Mouse (Mus musculus): ENCODE results near the gene Txn1. TPM values are rescaled to one million over a fixed set of nuclear protein-coding genes. Genes with fewer than 3 reads are reported as not detected.

Txn1 gene
- total and polyA plus RNA-seq, 3 experiments: 366 to 395 TPM; not detected in 1

DNA sequence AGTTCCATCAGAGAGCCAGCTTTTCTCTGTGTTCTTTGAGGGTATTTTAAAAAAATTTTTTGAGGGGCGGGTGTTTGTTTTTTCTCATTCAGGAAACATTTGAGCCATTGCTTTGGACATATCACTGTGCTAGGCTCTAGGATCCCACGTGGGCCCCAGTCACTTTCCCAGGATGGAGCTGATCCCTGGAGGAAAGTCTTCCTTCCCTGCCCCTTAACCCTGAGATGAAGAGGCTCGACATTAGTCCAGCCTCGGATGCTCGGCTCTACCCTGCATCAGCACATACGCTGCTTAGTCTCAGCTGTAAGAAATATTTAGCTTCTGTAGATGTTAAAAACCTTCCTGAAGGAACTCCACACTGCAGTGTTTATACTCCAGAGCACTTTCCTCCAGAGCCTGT is 60.3 kb downstream of the Txn1 start:
- Histone ChIP-seq H3K27me3 (ENCODE audit: control insufficient read depth in 1 of 2, insufficient read depth in 2 of 2, low read length in 2 of 2) (no peaks in the 10 kb centered on the region; a peak in 1 of 4 replicates), H3K79me2 (ENCODE audit: control insufficient read depth, insufficient read depth, low read length, poor library complexity) (no peaks in the 10 kb centered on the region), H3K9ac (ENCODE audit: control insufficient read depth, low read depth, low read length, poor library complexity, severe bottlenecking) (no peak overlapping the region), H3K4me1 (ENCODE audit: control insufficient read depth in 1 of 2, insufficient read depth in 2 of 2, low read length in 2 of 2) (no peaks in the 10 kb centered on the region), H3K36me3 (ENCODE audit: control insufficient read depth in 1 of 2, insufficient read depth in 2 of 2, low read length in 2 of 2) (no peaks in the 10 kb centered on the region), H3K27ac (ENCODE audit: control insufficient read depth, low read depth, low read length) (no peak overlapping the region), H3K4me3 (ENCODE audit: control insufficient read depth in 1 of 2, insufficient read depth in 1 of 2, low read depth in 2 of 2, low read length in 2 of 2) (no peak overlapping the region), H3K9me3 (replicated peaks; ENCODE audit: insufficient read depth, low read length) (no peaks in the 10 kb centered on the region)
- no peak for DNase-seq (ENCODE audit: low read depth, low spot score)
- TF ChIP-seq POLR2AphosphoS2 (IDR thresholded peaks at IDR 0.05; ENCODE audit: low read length) (no peak), MYC (IDR thresholded peaks at IDR 0.05; ENCODE audit: low read depth, low read length) (no peak), MXI1 (IDR thresholded peaks at IDR 0.05; ENCODE audit: low read depth, low read length) (no peak), ZC3H11A (IDR thresholded peaks at IDR 0.05; ENCODE audit: low read depth, low read length) (no peak), MEF2A (IDR thresholded peaks at IDR 0.05; ENCODE audit: extremely low read depth, insufficient replicate concordance, low read depth, low read length, poor library complexity, severe bottlenecking) (no peak), JUND (IDR thresholded peaks at IDR 0.05; ENCODE audit: low read depth, low read length) (no peak), SIN3A (IDR thresholded peaks at IDR 0.05; ENCODE audit: low read length) (no peak), SMC3 (IDR thresholded peaks at IDR 0.05; ENCODE audit: low read depth, low read length) (no peak), E2F4 (IDR thresholded peaks at IDR 0.05; ENCODE audit: borderline replicate concordance, low read depth, low read length) (no peak)

DNA sequence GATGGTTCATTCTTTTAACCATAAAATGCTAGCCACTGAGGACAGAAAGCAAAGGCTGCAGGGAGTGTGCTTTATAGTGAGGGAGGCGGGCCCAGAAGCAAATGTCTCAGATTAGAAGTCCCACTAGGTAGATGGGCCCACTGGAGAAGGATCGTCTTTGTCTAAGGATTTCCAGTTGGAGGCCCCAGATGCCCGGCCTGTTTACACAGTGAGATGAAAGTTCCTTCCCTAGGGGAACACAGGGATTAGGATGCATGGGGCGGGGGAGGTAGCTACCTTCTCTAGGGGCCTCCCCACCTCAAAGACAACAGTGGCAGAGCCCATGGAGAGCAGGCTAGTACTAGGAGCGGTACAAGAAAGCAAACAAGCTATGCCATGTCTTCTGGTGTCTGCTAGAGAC is 61.1 kb downstream of the Txn1 start:
- no peaks in the 10 kb centered on the region; a peak in 1 of 4 replicates for H3K27me3 ChIP-seq (ENCODE audit: control insufficient read depth in 1 of 2, insufficient read depth in 2 of 2, low read length in 2 of 2)
- H3K36me3 ChIP-seq (ENCODE audit: control insufficient read depth in 1 of 2, insufficient read depth in 2 of 2, low read length in 2 of 2): no peaks in the 10 kb centered on the region
- no peaks in the 10 kb centered on the region for H3K79me2 ChIP-seq (ENCODE audit: control insufficient read depth, insufficient read depth, low read length, poor library complexity)
- H3K4me1 ChIP-seq (ENCODE audit: control insufficient read depth in 1 of 2, insufficient read depth in 2 of 2, low read length in 2 of 2): no peaks in the 10 kb centered on the region
- DNase-seq (ENCODE audit: low read depth, low spot score): no peak
- TF ChIP-seq NELFE (IDR thresholded peaks at IDR 0.05; ENCODE audit: low read depth, low read length) (no peak), MXI1 (IDR thresholded peaks at IDR 0.05; ENCODE audit: low read depth, low read length) (no peak), MAX (IDR thresholded peaks at IDR 0.05; ENCODE audit: low read length) (no peak), CHD2 (IDR thresholded peaks at IDR 0.05; ENCODE audit: low read length) (no peak), UBTF (IDR thresholded peaks at IDR 0.05; ENCODE audit: borderline replicate concordance, insufficient read depth, low read depth, low read length) (no peak), MAFK (IDR thresholded peaks at IDR 0.05; ENCODE audit: borderline replicate concordance, low read depth, low read length) (no peak), GATA1 (IDR thresholded peaks at IDR 0.05; ENCODE audit: low read depth, low read length) (no peak), EP300 (IDR thresholded peaks at IDR 0.05; ENCODE audit: low read depth in 1 of 2, low read length in 2 of 2) (no peak), E2F4 (IDR thresholded peaks at IDR 0.05; ENCODE audit: borderline replicate concordance, low read depth, low read length) (no peak), HCFC1 (IDR thresholded peaks at IDR 0.05; ENCODE audit: low read depth, low read length) (no peak)
- no peak overlapping the region for H3K9ac ChIP-seq (ENCODE audit: control insufficient read depth, low read depth, low read length, poor library complexity, severe bottlenecking)
- no peak overlapping the region for H3K27ac ChIP-seq (ENCODE audit: control insufficient read depth, low read depth, low read length)
- no peak overlapping the region for H3K4me3 ChIP-seq (ENCODE audit: control insufficient read depth in 1 of 2, insufficient read depth in 1 of 2, low read depth in 2 of 2, low read length in 2 of 2)
- H3K9me3 ChIP-seq (replicated peaks; ENCODE audit: insufficient read depth, low read length): no peaks in the 10 kb centered on the region

Other genes with a start within 250 kb of the Txn1 start
- 1.7 and 2.6 TPM in 2 replicates for gene Akap2, start 238.8 kb downstream of the Txn1 start, total RNA-seq (2012; rRNA removed)
- gene Akap2, start 238.8 kb downstream of the Txn1 start, polyA plus RNA-seq (2012; ENCODE audit: insufficient read depth in 1 of 2, insufficient read length in 2 of 2, low read depth in 1 of 2, low replicate concordance in 2 of 2, missing spikeins in 1 of 2): 1 to 10 TPM in 1 of 2 experiments, not detected in 1; 7.2 TPM
- gene D630039A03Rik, start 40.1 kb downstream of the Txn1 start, total RNA-seq (2012; rRNA removed): not detected in 2 replicates
- gene D630039A03Rik, start 40.1 kb downstream of the Txn1 start, polyA plus RNA-seq (2012; ENCODE audit: insufficient read depth in 1 of 2, insufficient read length in 2 of 2, low read depth in 1 of 2, low replicate concordance in 2 of 2, missing spikeins in 1 of 2): not detected
- not detected in 2 replicates for gene Txndc8, start 52.7 kb upstream of the Txn1 start, total RNA-seq (2012; rRNA removed)
- not detected for gene Txndc8, start 52.7 kb upstream of the Txn1 start, polyA plus RNA-seq (2012; ENCODE audit: insufficient read depth in 1 of 2, insufficient read length in 2 of 2, low read depth in 1 of 2, low replicate concordance in 2 of 2, missing spikeins in 1 of 2)

Data from MEL (cell line).